Mouse (Mus musculus) lung, embryonic 16.5 days (tissue): ENCODE measurements around the gene Lhx6. TPM values are rescaled to one million over a fixed set of nuclear protein-coding genes. Genes with fewer than 3 reads are reported as not detected.

Source experiments
- ATAC-seq: fragments of 200-750 bp; cut with Nextera tagmentation; 2 replicates; pipeline ENCODE4 v1.8.0; 2017; ENCODE audit warnings: low read depth, mild to moderate bottlenecking, moderate library complexity
- H3K27ac ChIP-seq: fragments of 300-500 bp; sonication (generic); 2 replicates; pipeline ENCODE4 v1.5.1; 2014; ENCODE audit warnings: mild to moderate bottlenecking, control low read depth, low read length
- H3K27me3 ChIP-seq: fragments of 300-500 bp; sonication (generic); 2 replicates; pipeline ENCODE4 v1.6.1; 2014; ENCODE audit warnings: low read depth, low read length, mixed read lengths; ENCODE audit not compliant: control insufficient read depth, insufficient read depth
- H3K36me3 ChIP-seq: fragments of 300-500 bp; sonication (generic); 2 replicates; pipeline ENCODE4 v1.6.1; 2014; ENCODE audit warnings: low read length; ENCODE audit not compliant: control insufficient read depth, insufficient read depth
- H3K4me1 ChIP-seq: fragments of 300-500 bp; sonication (generic); replicated peaks from 2 replicates; pipeline ENCODE4 v1.6.1; 2014; ENCODE audit warnings: low read length, mixed read lengths; ENCODE audit not compliant: control insufficient read depth, insufficient read depth
- H3K4me2 ChIP-seq: fragments of 300-500 bp; sonication (generic); 2 replicates; pipeline ENCODE4 v1.6.1; 2014; ENCODE audit warnings: low read depth, low read length, control low read depth
- H3K4me3 ChIP-seq: fragments of 300-500 bp; sonication (generic); 2 replicates; pipeline ENCODE4 v1.5.1; 2014; ENCODE audit warnings: mild to moderate bottlenecking, low read length, control low read depth
- H3K9ac ChIP-seq: fragments of 300-500 bp; sonication (generic); 2 replicates; pipeline ENCODE4 v1.6.1; 2014; ENCODE audit warnings: low read length, control low read depth
- H3K9me3 ChIP-seq: fragments of 300-500 bp; sonication (generic); 2 replicates; pipeline ENCODE4 v1.6.1; 2016; ENCODE audit warnings: low read length; ENCODE audit not compliant: control insufficient read depth
- WGBS: fragments of 180-500 bp; shearing (Covaris S2); extraction: QIAGEN DNeasy Blood & Tissue Kit; methylation state at CpG from one replicate; pipeline ENCODE4 v1.1.7; 2014; 5-methylcytosine and 5-hydroxymethylcytosine counted together
- polyA plus RNA-seq: library from polyadenylated mRNA; unstranded; fragments of >200 nt; fragmentation: Nextera tagmentation; extraction: Ambion mirVana; gene quantifications from 2 replicates; pipeline ENCODE4 v1.2.1, GENCODE M21; 2015

The Lhx6 gene
- polyA plus RNA-seq, 1 experiment from 2014 or later = 4.7 TPM

GRCm38 (mm10) chr2:36081446-36081845 lies 23.8 kb downstream of the Lhx6 start:
- Histone ChIP-seq H3K4me2 (no peak overlapping the region), H3K9me3 (no peaks in the 10 kb centered on the region), H3K4me3 (no peak overlapping the region), H3K36me3 (no peaks in the 10 kb centered on the region), H3K27ac (no peak overlapping the region), H3K9ac (no peak overlapping the region), H3K27me3 (no peaks in the 10 kb centered on the region), H3K4me1 (0 out of 2 replicates have a peak, but pooled peaks cover 2% of the 10 kb centered on the region)
- 14% methylated on average over 9 of the region's 9 CpGs for WGBS
- no peak for ATAC-seq

- Histone ChIP-seq H3K36me3 (no peaks in the 10 kb centered on the region), H3K27ac (no peak overlapping the region), H3K4me1 (0 out of 2 replicates have a peak, but pooled peaks cover 2% of the 10 kb centered on the region), H3K4me3 (no peak overlapping the region), H3K4me2 (no peak overlapping the region), H3K9me3 (no peaks in the 10 kb centered on the region), H3K9ac (no peak overlapping the region), H3K27me3 (no peaks in the 10 kb centered on the region; the same call in 1 of the 2 replicates)
- 15% methylated on average over 11 of the region's 11 CpGs for WGBS
- no peak for ATAC-seq
Observed at GRCm38 (mm10) chr2:36077160-36077761, 27.9 kb downstream of the Lhx6 start.

DNA sequence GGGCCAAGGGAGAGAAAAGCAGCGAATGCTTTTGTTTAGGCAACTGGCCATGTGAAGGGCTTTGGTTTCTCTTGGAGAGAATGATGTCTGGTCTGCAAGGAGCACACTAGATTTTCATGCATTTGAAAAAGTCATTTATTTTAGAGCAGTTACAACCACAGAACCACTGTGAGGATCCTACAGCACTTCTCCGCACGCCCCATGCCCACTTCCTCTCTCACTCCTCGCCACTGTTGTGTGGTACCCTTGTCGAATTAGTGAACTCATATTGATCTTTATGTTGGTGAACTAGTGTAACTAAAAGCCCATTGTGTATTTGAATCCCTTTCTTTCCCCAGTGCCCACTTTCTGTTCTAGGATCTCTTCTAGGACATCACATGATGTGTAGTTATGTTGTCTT lies 30.0 kb downstream of the Lhx6 start:
- no peak overlapping the region for H3K4me2 ChIP-seq
- H3K27me3 ChIP-seq = no peaks in the 10 kb centered on the region; the same call in 1 of the 2 replicates
- H3K4me3 ChIP-seq = no peak overlapping the region
- no peaks in the 10 kb centered on the region for H3K36me3 ChIP-seq
- no peaks in the 10 kb centered on the region for H3K9me3 ChIP-seq
- H3K9ac ChIP-seq = no peak overlapping the region
- no peaks in the 10 kb centered on the region for H3K4me1 ChIP-seq
- no peak for ATAC-seq
- 91% methylated on average over 5 of the region's 5 CpGs for WGBS
- no peak overlapping the region for H3K27ac ChIP-seq

GRCm38 (mm10) chr2:36073781-36074180 lies 31.4 kb downstream of the Lhx6 start:
- Histone ChIP-seq H3K27ac (no peak overlapping the region), H3K4me3 (no peak overlapping the region), H3K36me3 (no peaks in the 10 kb centered on the region), H3K9me3 (no peaks in the 10 kb centered on the region), H3K9ac (no peak overlapping the region), H3K4me2 (no peak overlapping the region), H3K4me1 (no peaks in the 10 kb centered on the region), H3K27me3 (no peaks in the 10 kb centered on the region; the same call in 1 of the 2 replicates)
- no peak for ATAC-seq
- 50% methylated on average over 3 of the region's 3 CpGs for WGBS

DNA sequence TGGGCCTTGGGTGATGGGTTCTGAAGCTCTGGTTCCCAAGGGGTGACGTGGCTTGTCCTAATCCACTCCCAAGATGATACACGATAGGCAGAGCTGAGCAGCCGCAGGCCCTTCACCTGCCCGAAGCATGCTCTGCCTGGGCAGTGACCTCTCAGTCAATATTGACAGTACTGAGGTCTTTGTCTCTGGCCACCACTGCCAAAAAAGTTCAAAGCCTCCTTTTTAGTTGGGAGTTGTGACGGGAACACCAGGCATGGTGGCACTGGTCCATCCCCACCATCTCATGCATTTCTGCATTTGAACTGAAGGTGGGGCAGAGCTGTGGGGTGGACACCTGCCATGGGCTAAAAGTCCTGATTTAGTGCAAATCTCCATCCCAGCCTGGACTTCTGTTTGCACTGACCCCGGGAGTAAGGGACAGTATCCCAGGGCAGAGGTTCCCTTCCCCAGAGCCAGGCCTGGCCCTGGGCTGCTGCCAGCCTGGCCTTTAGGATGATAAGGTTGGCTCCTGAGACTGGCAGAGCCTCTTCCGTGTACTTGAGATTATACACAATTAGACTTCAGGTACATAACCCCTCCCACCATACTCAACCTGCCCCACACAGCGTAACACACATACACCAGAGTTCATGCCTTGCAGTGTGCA lies 33.4 kb downstream of the Lhx6 start:
- no peaks in the 10 kb centered on the region for H3K4me1 ChIP-seq
- H3K4me3 ChIP-seq = no peak overlapping the region
- no peak overlapping the region for H3K27ac ChIP-seq
- H3K27me3 ChIP-seq = no peaks in the 10 kb centered on the region; the same call in 1 of the 2 replicates
- H3K9me3 ChIP-seq = no peaks in the 10 kb centered on the region
- 61% methylated on average over 8 of the region's 8 CpGs for WGBS
- no peak for ATAC-seq
- H3K9ac ChIP-seq = no peak overlapping the region
- no peaks in the 10 kb centered on the region for H3K36me3 ChIP-seq
- H3K4me2 ChIP-seq = no peak overlapping the region

DNA sequence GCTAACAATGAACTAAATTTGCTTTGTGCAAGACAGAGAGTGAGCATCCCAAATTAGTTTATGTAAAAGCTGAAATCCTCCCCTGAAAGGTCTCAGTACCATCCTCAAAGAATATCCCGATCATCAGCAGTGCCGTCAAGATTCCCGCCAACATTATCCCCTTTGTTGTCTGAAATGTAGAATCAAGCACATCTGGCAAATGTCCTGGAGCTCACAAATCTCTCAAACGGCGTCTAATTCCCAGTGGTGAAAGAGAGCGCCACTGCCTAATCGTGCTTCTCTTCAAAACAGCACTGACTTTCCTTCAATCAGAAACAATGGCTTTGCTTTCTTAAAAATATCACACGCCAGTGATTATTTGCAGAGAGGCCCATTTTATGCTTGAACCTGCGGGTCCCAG lies 38.1 kb downstream of the Lhx6 start:
- Histone ChIP-seq H3K9ac (no peak overlapping the region), H3K36me3 (no peaks in the 10 kb centered on the region), H3K4me3 (no peak overlapping the region), H3K27me3 (no peaks in the 10 kb centered on the region), H3K27ac (no peak overlapping the region), H3K9me3 (no peaks in the 10 kb centered on the region), H3K4me2 (no peak overlapping the region), H3K4me1 (no peaks in the 10 kb centered on the region)
- 70% methylated on average over 9 of the region's 9 CpGs for WGBS
- ATAC-seq = no peak

GRCm38 (mm10) chr2:36061409-36061808 lies 43.8 kb downstream of the Lhx6 start:
- Histone ChIP-seq H3K27ac (no peak overlapping the region), H3K4me2 (no peak overlapping the region), H3K36me3 (no peaks in the 10 kb centered on the region), H3K4me3 (no peak overlapping the region), H3K4me1 (no peaks in the 10 kb centered on the region), H3K9me3 (no peaks in the 10 kb centered on the region), H3K27me3 (no peaks in the 10 kb centered on the region), H3K9ac (no peak overlapping the region)
- no peak for ATAC-seq
- 44% methylated on average over 5 of the region's 5 CpGs for WGBS

DNA sequence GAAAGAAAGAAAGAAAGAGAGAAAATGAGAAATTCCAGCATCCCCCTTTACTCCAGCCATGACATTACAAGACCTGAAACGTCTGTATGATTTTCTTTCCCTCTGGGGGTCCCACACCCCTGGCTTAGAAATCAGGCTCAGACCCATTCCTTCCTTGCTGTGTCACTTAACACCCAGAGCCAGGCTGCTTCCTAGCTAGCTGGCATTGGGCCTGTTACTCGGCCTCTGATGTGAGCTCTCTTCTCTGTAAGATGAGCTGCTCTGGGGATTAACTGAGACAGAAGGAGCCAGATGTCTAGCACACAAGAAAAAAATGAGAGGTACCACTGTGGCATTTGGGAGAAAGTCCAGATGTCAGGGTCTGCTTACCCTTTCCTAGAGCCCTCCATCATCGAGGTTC lies 49.0 kb downstream of the Lhx6 start:
- H3K27me3 ChIP-seq = no peaks in the 10 kb centered on the region
- no peaks in the 10 kb centered on the region for H3K9me3 ChIP-seq
- no peak overlapping the region for H3K27ac ChIP-seq
- H3K4me3 ChIP-seq = no peak overlapping the region
- 33% methylated on average over 3 of the region's 3 CpGs for WGBS
- no peak for ATAC-seq
- H3K9ac ChIP-seq = no peak overlapping the region
- no peak overlapping the region for H3K4me2 ChIP-seq
- no peaks in the 10 kb centered on the region for H3K36me3 ChIP-seq
- no peaks in the 10 kb centered on the region for H3K4me1 ChIP-seq

- no peak overlapping the region for H3K4me3 ChIP-seq
- no peak overlapping the region for H3K4me2 ChIP-seq
- ATAC-seq = no peak
- no peaks in the 10 kb centered on the region for H3K9me3 ChIP-seq
- no peak overlapping the region for H3K27ac ChIP-seq
- H3K36me3 ChIP-seq = no peaks in the 10 kb centered on the region
- WGBS = 35% methylated on average over 3 of the region's 3 CpGs
- no peak overlapping the region for H3K9ac ChIP-seq
- no peaks in the 10 kb centered on the region for H3K27me3 ChIP-seq
- peaks cover 2% of the 10 kb centered on the region for H3K4me1 ChIP-seq
Observed at GRCm38 (mm10) chr2:36053249-36053648, 52.0 kb downstream of the Lhx6 start.
